Mouse (Mus musculus): ENCODE data around the gene Acat2. TPM values are rescaled to one million over a fixed set of nuclear protein-coding genes. Genes with fewer than 3 reads are reported as not detected.
"Not testable (repeated sequence)": the region's sequence is repeated elsewhere in the genome, so short reads cannot be mapped to it uniquely, and the experiment has no call there.

The Acat2 gene
- total and polyA plus RNA-seq, 2 experiments from 2014 or later: 14.3 to 14.8 TPM

- Histone ChIP-seq H3K4me2 (ENCODE audit: low read depth, low read length) (no peak overlapping the region), H3K27ac (ENCODE audit: low read depth) (no peak overlapping the region), H3K4me3 (ENCODE audit: low read depth, low read length) (no peak overlapping the region), H3K9me3 (replicated peaks; ENCODE audit: control insufficient read depth, low read length) (no peaks in the 10 kb centered on the region), H3K27me3 (ENCODE audit: control insufficient read depth, insufficient read depth, low read length) (no peaks in the 10 kb centered on the region), H3K36me3 (replicated peaks; ENCODE audit: control insufficient read depth, insufficient read depth, low read length) (no peaks in the 10 kb centered on the region), H3K4me1 (ENCODE audit: control insufficient read depth, insufficient read depth) (no peaks in the 10 kb centered on the region), H3K9ac (replicated peaks; ENCODE audit: low read depth, low read length) (no peak overlapping the region)
- 56% methylated on average over 2 of the region's 2 CpGs for WGBS
- ATAC-seq (ENCODE audit: insufficient read depth, low read depth) (no peak), DNase-seq (ENCODE audit: low spot score) (no peak)
- no peak for TF ChIP-seq CTCF (IDR thresholded peaks at IDR 0.05; ENCODE audit: low read depth)
- TF ChIP-seq EP300 (IDR thresholded peaks at IDR 0.05; ENCODE audit: low read depth): no peak
Observed at GRCm38 (mm10) chr17:12938077-12938476, 22.5 kb downstream of the Acat2 start.

- H3K27ac ChIP-seq (ENCODE audit: low read depth): no peak overlapping the region
- H3K4me1 ChIP-seq (ENCODE audit: control insufficient read depth, insufficient read depth): no peaks in the 10 kb centered on the region
- no peaks in the 10 kb centered on the region for H3K27me3 ChIP-seq (ENCODE audit: control insufficient read depth, insufficient read depth, low read length)
- DNase-seq (ENCODE audit: low spot score) (no peak), ATAC-seq (ENCODE audit: insufficient read depth, low read depth) (no peak)
- no peak overlapping the region for H3K4me3 ChIP-seq (ENCODE audit: low read depth, low read length)
- no peak overlapping the region for H3K9ac ChIP-seq (replicated peaks; ENCODE audit: low read depth, low read length)
- no peak overlapping the region for H3K4me2 ChIP-seq (ENCODE audit: low read depth, low read length)
- no peak for TF ChIP-seq CTCF (IDR thresholded peaks at IDR 0.05; ENCODE audit: low read depth)
- TF ChIP-seq EP300 (IDR thresholded peaks at IDR 0.05; ENCODE audit: low read depth): no peak
- H3K9me3 ChIP-seq (replicated peaks; ENCODE audit: control insufficient read depth, low read length): no peaks in the 10 kb centered on the region
- no peaks in the 10 kb centered on the region for H3K36me3 ChIP-seq (replicated peaks; ENCODE audit: control insufficient read depth, insufficient read depth, low read length)
- 68% methylated on average over 2 of the region's 2 CpGs for WGBS
Observed at GRCm38 (mm10) chr17:12937412-12937970, 23.1 kb downstream of the Acat2 start.

- Histone ChIP-seq H3K27me3 (ENCODE audit: control insufficient read depth, insufficient read depth, low read length) (no peaks in the 10 kb centered on the region), H3K27ac (ENCODE audit: low read depth) (no peak overlapping the region), H3K4me2 (ENCODE audit: low read depth, low read length) (no peak overlapping the region), H3K4me1 (ENCODE audit: control insufficient read depth, insufficient read depth) (no peaks in the 10 kb centered on the region), H3K36me3 (replicated peaks; ENCODE audit: control insufficient read depth, insufficient read depth, low read length) (no peaks in the 10 kb centered on the region), H3K9me3 (replicated peaks; ENCODE audit: control insufficient read depth, low read length) (no peaks in the 10 kb centered on the region), H3K9ac (replicated peaks; ENCODE audit: low read depth, low read length) (no peak overlapping the region), H3K4me3 (ENCODE audit: low read depth, low read length) (no peak overlapping the region)
- 61% methylated on average over 4 of the region's 4 CpGs for WGBS
- TF ChIP-seq CTCF (IDR thresholded peaks at IDR 0.05; ENCODE audit: low read depth): no peak
- TF ChIP-seq EP300 (IDR thresholded peaks at IDR 0.05; ENCODE audit: low read depth): no peak
- ATAC-seq (ENCODE audit: insufficient read depth, low read depth) (no peak), DNase-seq (ENCODE audit: low spot score) (no peak)
Observed at GRCm38 (mm10) chr17:12935719-12936118, 24.8 kb downstream of the Acat2 start.

- not testable (repeated sequence) for DNase-seq (ENCODE audit: low spot score); H3K4me2 ChIP-seq (ENCODE audit: low read depth, low read length); H3K4me1 ChIP-seq (ENCODE audit: control insufficient read depth, insufficient read depth); H3K9ac ChIP-seq (replicated peaks; ENCODE audit: low read depth, low read length); H3K27me3 ChIP-seq (ENCODE audit: control insufficient read depth, insufficient read depth, low read length); H3K9me3 ChIP-seq (replicated peaks; ENCODE audit: control insufficient read depth, low read length); H3K4me3 ChIP-seq (ENCODE audit: low read depth, low read length); ATAC-seq (ENCODE audit: insufficient read depth, low read depth); H3K36me3 ChIP-seq (replicated peaks; ENCODE audit: control insufficient read depth, insufficient read depth, low read length); H3K27ac ChIP-seq (ENCODE audit: low read depth)
- WGBS: 85% methylated on average over 5 of the region's 5 CpGs
Observed at GRCm38 (mm10) chr17:12931576-12931975, 29.0 kb downstream of the Acat2 start.

- no peak overlapping the region for H3K9ac ChIP-seq (replicated peaks; ENCODE audit: low read depth, low read length)
- TF ChIP-seq CTCF (IDR thresholded peaks at IDR 0.05; ENCODE audit: low read depth) (no peak), EP300 (IDR thresholded peaks at IDR 0.05; ENCODE audit: low read depth) (no peak)
- peaks cover 51% of the 10 kb centered on the region for H3K36me3 ChIP-seq (replicated peaks; ENCODE audit: control insufficient read depth, insufficient read depth, low read length)
- ATAC-seq (ENCODE audit: insufficient read depth, low read depth): no peak
- no peak overlapping the region for H3K4me3 ChIP-seq (ENCODE audit: low read depth, low read length)
- no peaks in the 10 kb centered on the region for H3K9me3 ChIP-seq (replicated peaks; ENCODE audit: control insufficient read depth, low read length)
- H3K4me1 ChIP-seq (ENCODE audit: control insufficient read depth, insufficient read depth): no peaks in the 10 kb centered on the region
- H3K4me2 ChIP-seq (ENCODE audit: low read depth, low read length): no peak overlapping the region
- no peak overlapping the region for H3K27ac ChIP-seq (ENCODE audit: low read depth)
- 85% methylated on average over 8 of the region's 8 CpGs for WGBS
- DNase-seq (ENCODE audit: low spot score): no peak
- no peaks in the 10 kb centered on the region for H3K27me3 ChIP-seq (ENCODE audit: control insufficient read depth, insufficient read depth, low read length)
Observed at GRCm38 (mm10) chr17:12925703-12926180, 34.8 kb downstream of the Acat2 start.

GRCm38 (mm10) chr17:12925001-12925400, 35.5 kb downstream of the Acat2 start:
- WGBS: 74% methylated on average over 3 of the region's 3 CpGs
- Histone ChIP-seq H3K4me2 (ENCODE audit: low read depth, low read length) (no peak overlapping the region), H3K36me3 (replicated peaks; ENCODE audit: control insufficient read depth, insufficient read depth, low read length) (peaks cover 58% of the 10 kb centered on the region), H3K27me3 (ENCODE audit: control insufficient read depth, insufficient read depth, low read length) (no peaks in the 10 kb centered on the region), H3K4me1 (ENCODE audit: control insufficient read depth, insufficient read depth) (no peaks in the 10 kb centered on the region), H3K27ac (ENCODE audit: low read depth) (no peak overlapping the region), H3K9me3 (replicated peaks; ENCODE audit: control insufficient read depth, low read length) (no peaks in the 10 kb centered on the region), H3K4me3 (ENCODE audit: low read depth, low read length) (no peak overlapping the region), H3K9ac (replicated peaks; ENCODE audit: low read depth, low read length) (no peak overlapping the region)
- TF ChIP-seq CTCF (IDR thresholded peaks at IDR 0.05; ENCODE audit: low read depth) (no peak), EP300 (IDR thresholded peaks at IDR 0.05; ENCODE audit: low read depth) (no peak)
- ATAC-seq (ENCODE audit: insufficient read depth, low read depth) (no peak), DNase-seq (ENCODE audit: low spot score) (no peak)

Measured in heart, postnatal 0 days (tissue).